Mouse (Mus musculus) liver, adult 2 months (tissue): Measurements from ENCODE around the gene Tpra1. TPM values are rescaled to one million over a fixed set of nuclear protein-coding genes. Genes with fewer than 3 reads are reported as not detected.

Experiments used
- DNase-seq: peaks from one replicate; pipeline ENCODE4 v3.0.0-alpha.2; 2011; ENCODE audit warnings: low read depth, low spot score; ENCODE audit errors: extremely low read depth
- H3K27ac ChIP-seq: fragments of 200-500 bp; replicated peaks from 2 replicates; pipeline ENCODE4 v1.5.1; 2012; ENCODE audit warnings: low read depth, mild to moderate bottlenecking, control low read depth, inconsistent platforms, low read length; ENCODE audit not compliant: insufficient read depth
- H3K27me3 ChIP-seq: fragments of 200-500 bp; 2 replicates; pipeline ENCODE4 v1.6.1; 2012; ENCODE audit warnings: mild to moderate bottlenecking, moderate library complexity, low read length, inconsistent platforms; ENCODE audit not compliant: control insufficient read depth, insufficient read depth
- H3K36me3 ChIP-seq: fragments of 200-500 bp; 2 replicates; pipeline ENCODE4 v1.6.1; 2012; ENCODE audit warnings: low read length, inconsistent platforms; ENCODE audit not compliant: control insufficient read depth, insufficient read depth
- H3K4me1 ChIP-seq: fragments of 200-500 bp; 2 replicates; pipeline ENCODE4 v1.6.1; 2011; ENCODE audit warnings: low read length; ENCODE audit not compliant: control insufficient read depth, insufficient read depth
- H3K4me3 ChIP-seq: fragments of 200-500 bp; 2 replicates; pipeline ENCODE4 v1.5.1; 2011; ENCODE audit warnings: low read depth, mild to moderate bottlenecking, control low read depth, low read length, moderate library complexity; ENCODE audit not compliant: insufficient read depth
- H3K79me2 ChIP-seq: fragments of 200-500 bp; 2 replicates; pipeline ENCODE4 v1.6.1; 2012; ENCODE audit warnings: inconsistent platforms, mild to moderate bottlenecking, low read length, moderate library complexity; ENCODE audit not compliant: control insufficient read depth, insufficient read depth
- H3K9ac ChIP-seq: fragments of 200-500 bp; 2 replicates; pipeline ENCODE4 v1.6.1; 2012; ENCODE audit warnings: low read depth, mild to moderate bottlenecking, control low read depth, inconsistent platforms, low read length
- CTCF ChIP-seq: fragments of 200-500 bp; IDR thresholded peaks from 2 replicates; pipeline ENCODE4 v1.5.1; 2011; ENCODE audit warnings: low read depth, low read length, control low read depth
- POLR2A ChIP-seq: fragments of 200-500 bp; IDR thresholded peaks from 2 replicates; pipeline ENCODE4 v1.6.1; 2011; ENCODE audit warnings: low read length, control low read depth; ENCODE audit not compliant: insufficient read depth; ENCODE audit errors: extremely low read depth
- WGBS: fragments of 180-500 bp; shearing (Covaris S2); methylation state at CpG from one replicate; pipeline ENCODE4 v1.1.7; 2018; 5-methylcytosine and 5-hydroxymethylcytosine counted together
- polyA plus RNA-seq: library from polyadenylated mRNA; depleted of rRNA; stranded (reverse); fragments of >200 nt; gene quantifications from 2 replicates; pipeline ENCODE4 v1.2.3, GENCODE M21; 2012
- total RNA-seq: library from RNA; depleted of rRNA; stranded (reverse); fragments of >200 nt; gene quantifications from 2 replicates; pipeline ENCODE4 v1.2.3, GENCODE M21; 2014

Tpra1 gene
- total and polyA plus RNA-seq, 2 experiments: 15.8 to 76.3 TPM

GRCm38 (mm10) chr6:88873965-88874867 lies 27.8 kb upstream of the Tpra1 start:
- no peaks in the 10 kb centered on the region for H3K36me3 ChIP-seq
- no peak for DNase-seq
- H3K27ac ChIP-seq: no peak overlapping the region
- H3K79me2 ChIP-seq: no peaks in the 10 kb centered on the region
- H3K4me3 ChIP-seq: peak overlapping the region; percentile 40
- H3K9ac ChIP-seq: peak overlapping the region; percentile 41; the same call in 1 of the 2 replicates
- WGBS: 5% methylated on average over 74 of the region's 74 CpGs
- peaks cover 14% of the 10 kb centered on the region for H3K27me3 ChIP-seq
- TF ChIP-seq POLR2A: no peak
- peaks cover 3% of the 10 kb centered on the region; the same call in 1 of the 2 replicates for H3K4me1 ChIP-seq

GRCm38 (mm10) chr6:88874868-88875508 lies 27.1 kb upstream of the Tpra1 start, which contains the start of gene Podxl2:
TSS of gene Podxl2 (minus strand) at chr6:88875044.
- Histone ChIP-seq H3K27me3 (peaks cover 14% of the 10 kb centered on the region), H3K27ac (no peak within 1 kb of the TSS), H3K4me1 (peaks cover 3% of the 10 kb centered on the region; the same call in 1 of the 2 replicates), H3K4me3 (peak within 1 kb of the TSS; percentile 40), H3K36me3 (no peaks in the 10 kb centered on the region), H3K9ac (peak within 1 kb of the TSS; percentile 41; the same call in 1 of the 2 replicates), H3K79me2 (no peaks in the 10 kb centered on the region)
- 9% methylated on average over 63 of the region's 63 CpGs for whole genome bisulfite sequencing
- TF ChIP-seq POLR2A: no peak
- no peak for DNase-seq

- Histone ChIP-seq H3K4me1 (peaks cover under 1% of the 10 kb centered on the region; the same call in 1 of the 2 replicates), H3K79me2 (no peaks in the 10 kb centered on the region), H3K4me3 (no peak overlapping the region), H3K27ac (no peak overlapping the region), H3K36me3 (no peaks in the 10 kb centered on the region), H3K27me3 (peaks cover 7% of the 10 kb centered on the region), H3K9ac (no peak overlapping the region)
- 79% methylated on average over 4 of the region's 4 CpGs for WGBS
- DNase-seq: no peak
- TF ChIP-seq CTCF (no peak), POLR2A (no peak)
Observed at GRCm38 (mm10) chr6:88879471-88879870, 22.6 kb upstream of the Tpra1 start.

GRCm38 (mm10) chr6:88881334-88881733 lies 20.7 kb upstream of the Tpra1 start:
- no peaks in the 10 kb centered on the region for H3K27me3 ChIP-seq
- WGBS: 78% methylated on average over 7 of the region's 7 CpGs
- H3K4me1 ChIP-seq: no peaks in the 10 kb centered on the region
- no peak overlapping the region for H3K9ac ChIP-seq
- no peak overlapping the region for H3K27ac ChIP-seq
- TF ChIP-seq CTCF (no peak), POLR2A (no peak)
- no peak overlapping the region for H3K4me3 ChIP-seq
- peak; percentile 24 for DNase-seq
- no peaks in the 10 kb centered on the region for H3K36me3 ChIP-seq
- H3K79me2 ChIP-seq: no peaks in the 10 kb centered on the region

GRCm38 (mm10) chr6:88884195-88884594 lies 17.9 kb upstream of the Tpra1 start:
- no peak for DNase-seq
- H3K4me3 ChIP-seq: no peak overlapping the region
- H3K9ac ChIP-seq: no peak overlapping the region
- no peak overlapping the region for H3K27ac ChIP-seq
- TF ChIP-seq CTCF: no peak
- no peak for TF ChIP-seq POLR2A
- H3K4me1 ChIP-seq: peaks cover 1% of the 10 kb centered on the region; the same call in 1 of the 2 replicates
- no peaks in the 10 kb centered on the region for H3K36me3 ChIP-seq
- no peaks in the 10 kb centered on the region for H3K79me2 ChIP-seq
- WGBS: 94% methylated on average over 10 of the region's 10 CpGs
- no peaks in the 10 kb centered on the region for H3K27me3 ChIP-seq
